Mouse (Mus musculus) activated CD4-positive, CD25-positive, alpha-beta regulatory T cell, adult 4 months (primary cell): ENCODE results near the gene Nod1. TPM values are rescaled to one million over a fixed set of nuclear protein-coding genes. Genes with fewer than 3 reads are reported as not detected.

ENCODE experiments used
- ATAC-seq: one replicate; pipeline ENCODE4 v1.8.0; 2017
- polyA plus RNA-seq, 2 experiments: library from polyadenylated mRNA; unstranded; fragments of 100-300 nt; shearing (Covaris generic); gene quantifications; one replicate each; pipeline ENCODE4 v1.2.1; 2017

The Nod1 gene
- polyA plus RNA-seq, 2 experiments from 2014 or later: 9.7 to 12.7 TPM

DNA sequence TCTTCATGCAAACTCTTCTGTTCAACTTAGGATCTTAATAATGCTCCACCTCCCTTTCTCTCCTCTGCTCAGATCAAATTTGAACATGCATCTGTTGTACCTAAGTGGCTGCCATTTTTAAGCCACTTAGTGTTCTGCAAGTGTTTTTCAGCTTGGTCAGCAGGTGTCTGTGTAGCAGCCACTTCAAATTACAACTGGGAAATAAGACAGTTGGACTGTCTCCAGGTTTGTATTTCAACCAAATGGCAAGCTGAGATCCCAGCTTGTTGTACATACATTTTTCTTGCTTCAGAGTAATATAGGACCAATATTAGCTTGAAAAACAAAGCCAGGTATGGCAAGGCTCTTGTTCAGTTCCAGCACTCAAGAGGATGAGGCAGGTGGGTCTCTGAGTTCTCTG is 93.9 kb downstream of the Nod1 start:
- ATAC-seq: no peak

- no peak for ATAC-seq
These were observed 94.8 kb downstream of the Nod1 start for GRCm38 (mm10) chr6:54877651-54878050.

DNA sequence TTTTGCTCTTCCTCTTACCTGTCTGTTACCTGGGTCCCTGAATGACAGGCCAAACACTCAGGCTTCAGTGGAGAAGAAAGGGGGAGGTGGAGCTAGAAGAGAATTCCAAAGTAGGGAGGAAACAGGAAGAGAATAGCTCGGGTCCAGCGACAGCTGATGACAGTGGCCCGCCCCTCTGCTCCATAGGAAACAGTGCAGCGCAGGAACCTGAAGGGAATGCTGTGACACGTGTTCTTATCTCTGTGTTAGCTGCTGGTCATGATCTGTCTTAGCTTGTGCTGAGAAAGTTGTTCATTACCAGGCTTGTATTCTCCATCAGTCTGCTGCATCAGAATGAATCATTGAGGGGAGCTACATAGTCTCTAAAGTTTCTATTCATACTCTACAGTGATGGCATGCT is 95.6 kb downstream of the Nod1 start:
- ATAC-seq: no peak

Other genes starting within 250 kb of the Nod1 start
- 10 to 100 TPM; 19.6 to 27.1 TPM for gene Znrf2, start 155.7 kb downstream of the Nod1 start, polyA plus RNA-seq
- gene Ggct, start 20.3 kb upstream of the Nod1 start, polyA plus RNA-seq: 10 to 100 TPM; 26.9 to 33.6 TPM
- 10 to 100 TPM; 30.6 to 36.7 TPM for gene Gars, start 65.4 kb upstream of the Nod1 start, polyA plus RNA-seq
- gene Crhr2, start 160.4 kb upstream of the Nod1 start, polyA plus RNA-seq: not detected
- not detected for gene Inmt, start 202.4 kb upstream of the Nod1 start, polyA plus RNA-seq
- under 1 TPM in 1 of 2 experiments, not detected in 1; 0.19 TPM for gene Mindy4, start 230.8 kb upstream of the Nod1 start, polyA plus RNA-seq